In genomic region chr9:34202942-34203551, GRCm38 (mm10) we compare ENCODE assay signal across 12 mouse cellular contexts.
DNase-seq lines count a peak whose midpoint lies in the region; ATAC-seq lines count a peak whose summit lies in the region.
"Had no signal": no experiment of that assay in that cellular context is flagged by ENCODE, and none has a peak within 500 bp of the region (broad histone marks: within the 10 kb centered on the region; RNA-seq: fewer than 3 reads in every experiment).

No protein-coding gene starts in this region.

- 0 out of 2 replicates have a peak overlapping the region, but pooled peaks have one; percentile 11 for H3K4me3 ChIP-seq in kidney, embryonic 15.5 days (replicated peaks)
- H3K4me3 ChIP-seq in forebrain, embryonic 11.5 days (ENCODE audit: low read depth, low read length): no peak overlapping the region
- H3K4me3 ChIP-seq in limb, embryonic 10.5 days: peak overlapping the region; percentile 27; the same call in 1 of the 2 replicates
- no peak overlapping the region for H3K4me3 ChIP-seq in neural tube, embryonic 13.5 days

- ATAC-seq in kidney, embryonic 15.5 days (replicated peaks; ENCODE audit: low FRiP score): peak; percentile 79
- peak; percentile 58; the same call in 1 of the 2 replicates for ATAC-seq in forebrain, embryonic 11.5 days (replicated peaks; ENCODE audit: low FRiP score)
- ATAC-seq in neural tube, embryonic 13.5 days (ENCODE audit: low read depth): peak; percentile 77
- no peak for ATAC-seq in inflammation-experienced regulatory T-cells, adult 6 months

- no peak for DNase-seq in kidney, postnatal 36 days
- DNase-seq in forebrain, embryonic 11.5 days (ENCODE audit: low spot score): peak; percentile 54
- DNase-seq in limb, embryonic 10.5 days (ENCODE audit: low spot score): peak; percentile 35
- DNase-seq in lung, postnatal 10 days: no peak
- no peak for DNase-seq in adrenal gland, postnatal 25 days
- DNase-seq: gastrocnemius, postnatal 36 days; heart, postnatal 36 days; right cerebral cortex, postnatal 25 days had no signal

- H3K27me3 ChIP-seq in kidney, embryonic 15.5 days: no peaks in the 10 kb centered on the region
- H3K27me3 ChIP-seq in forebrain, embryonic 11.5 days (ENCODE audit: control insufficient read depth, insufficient read depth, low read length): peaks cover 2% of the 10 kb centered on the region; the same call in 1 of the 2 replicates
- H3K27me3 ChIP-seq in limb, embryonic 10.5 days (ENCODE audit: low read depth, poor library complexity, severe bottlenecking): peaks cover 55% of the 10 kb centered on the region
- no peaks in the 10 kb centered on the region for H3K27me3 ChIP-seq in neural tube, embryonic 13.5 days

- peaks cover 27% of the 10 kb centered on the region for H3K4me1 ChIP-seq in kidney, embryonic 15.5 days
- peaks cover 18% of the 10 kb centered on the region for H3K4me1 ChIP-seq in forebrain, embryonic 11.5 days (replicated peaks; ENCODE audit: control insufficient read depth, insufficient read depth, low read length)
- H3K4me1 ChIP-seq in limb, embryonic 10.5 days: peaks cover 18% of the 10 kb centered on the region
- peaks cover 31% of the 10 kb centered on the region for H3K4me1 ChIP-seq in neural tube, embryonic 13.5 days (replicated peaks)

- H3K27ac ChIP-seq in kidney, embryonic 15.5 days: 0 out of 2 replicates have a peak overlapping the region, but pooled peaks have one; percentile 27
- H3K27ac ChIP-seq in forebrain, embryonic 11.5 days (ENCODE audit: low read depth, low read length): no peak overlapping the region
- H3K27ac ChIP-seq in limb, embryonic 10.5 days: no peak overlapping the region
- H3K27ac ChIP-seq in neural tube, embryonic 13.5 days (replicated peaks): peak overlapping the region; percentile 78
- H3K27ac ChIP-seq: liver, embryonic 14.5 days had no signal

- peak overlapping the region; percentile 45 for H3K4me2 ChIP-seq in kidney, embryonic 15.5 days
- H3K4me2 ChIP-seq in forebrain, embryonic 11.5 days (ENCODE audit: low read depth, low read length, severe bottlenecking): peak overlapping the region; percentile 29
- peak overlapping the region; percentile 44 for H3K4me2 ChIP-seq in neural tube, embryonic 13.5 days

- 16% methylated on average over 11 of the region's 11 CpGs for WGBS in kidney, embryonic 15.5 days
- 13% methylated on average over 11 of the region's 11 CpGs for WGBS in forebrain, embryonic 11.5 days
- WGBS in limb, embryonic 10.5 days: 29% methylated on average over 11 of the region's 11 CpGs
- 10% methylated on average over 11 of the region's 11 CpGs for WGBS in neural tube, embryonic 13.5 days

- no peak overlapping the region for H3K9ac ChIP-seq in kidney, embryonic 15.5 days
- peak overlapping the region; percentile 35; the same call in 1 of the 2 replicates for H3K9ac ChIP-seq in forebrain, embryonic 11.5 days (ENCODE audit: low read length)
- peak overlapping the region; percentile 47; the same call in 1 of the 2 replicates for H3K9ac ChIP-seq in neural tube, embryonic 13.5 days
- H3K9ac ChIP-seq: liver, embryonic 14.5 days had no signal

- H3K36me3 ChIP-seq in kidney, embryonic 15.5 days: no peaks in the 10 kb centered on the region
- H3K36me3 ChIP-seq in forebrain, embryonic 11.5 days (ENCODE audit: control insufficient read depth, insufficient read depth, low read length): no peaks in the 10 kb centered on the region
- no peaks in the 10 kb centered on the region for H3K36me3 ChIP-seq in limb, embryonic 10.5 days
- no peaks in the 10 kb centered on the region for H3K36me3 ChIP-seq in neural tube, embryonic 13.5 days

- H3K9me3 ChIP-seq in kidney, embryonic 15.5 days (replicated peaks): no peaks in the 10 kb centered on the region
- H3K9me3 ChIP-seq in forebrain, embryonic 11.5 days (ENCODE audit: control insufficient read depth, low read length): no peaks in the 10 kb centered on the region
- H3K9me3 ChIP-seq in limb, embryonic 10.5 days (replicated peaks): no peaks in the 10 kb centered on the region
- H3K9me3 ChIP-seq in neural tube, embryonic 13.5 days: no peaks in the 10 kb centered on the region

Comparison
In these comparisons a context has a peak if more than half of its experiments do, and no peak if none do; other contexts are left out.
1. H3K27ac ChIP-seq: peak in kidney, embryonic 15.5 days (single experiment) and neural tube, embryonic 13.5 days (single experiment); none in forebrain, embryonic 11.5 days (single experiment) and limb, embryonic 10.5 days (single experiment).
2. H3K4me3 ChIP-seq: peak in kidney, embryonic 15.5 days (single experiment) and limb, embryonic 10.5 days (single experiment); none in forebrain, embryonic 11.5 days (single experiment) and neural tube, embryonic 13.5 days (single experiment).
3. DNase-seq: peak in forebrain, embryonic 11.5 days (single experiment) and limb, embryonic 10.5 days (single experiment); none in kidney, postnatal 36 days (0 of 2), lung, postnatal 10 days (single experiment) and adrenal gland, postnatal 25 days (single experiment).
4. Peak in every context shown above with its lines, with median percentiles within 50 percentile points of each other: H3K4me2 ChIP-seq.